Mouse (Mus musculus) liver, adult 2 months (tissue): ENCODE results near the gene 4930564D02Rik. TPM values are rescaled to one million over a fixed set of nuclear protein-coding genes. Genes with fewer than 3 reads are reported as not detected.
A peak's percentile ranks its signal among the peaks of the same experiment; 100 is the strongest.

Experiments used
- DNase-seq: peaks from one replicate; pipeline ENCODE4 v3.0.0-alpha.2; 2011; ENCODE audit warnings: low read depth, low spot score; ENCODE audit errors: extremely low read depth
- H3K27ac ChIP-seq: fragments of 200-500 bp; replicated peaks from 2 replicates; pipeline ENCODE4 v1.5.1; 2012; ENCODE audit warnings: low read depth, mild to moderate bottlenecking, control low read depth, inconsistent platforms, low read length; ENCODE audit not compliant: insufficient read depth
- H3K27me3 ChIP-seq: fragments of 200-500 bp; 2 replicates; pipeline ENCODE4 v1.6.1; 2012; ENCODE audit warnings: mild to moderate bottlenecking, moderate library complexity, low read length, inconsistent platforms; ENCODE audit not compliant: control insufficient read depth, insufficient read depth
- H3K36me3 ChIP-seq: fragments of 200-500 bp; 2 replicates; pipeline ENCODE4 v1.6.1; 2012; ENCODE audit warnings: low read length, inconsistent platforms; ENCODE audit not compliant: control insufficient read depth, insufficient read depth
- H3K4me1 ChIP-seq: fragments of 200-500 bp; 2 replicates; pipeline ENCODE4 v1.6.1; 2011; ENCODE audit warnings: low read length; ENCODE audit not compliant: control insufficient read depth, insufficient read depth
- H3K4me3 ChIP-seq: fragments of 200-500 bp; 2 replicates; pipeline ENCODE4 v1.5.1; 2011; ENCODE audit warnings: low read depth, mild to moderate bottlenecking, control low read depth, low read length, moderate library complexity; ENCODE audit not compliant: insufficient read depth
- H3K79me2 ChIP-seq: fragments of 200-500 bp; 2 replicates; pipeline ENCODE4 v1.6.1; 2012; ENCODE audit warnings: inconsistent platforms, mild to moderate bottlenecking, low read length, moderate library complexity; ENCODE audit not compliant: control insufficient read depth, insufficient read depth
- H3K9ac ChIP-seq: fragments of 200-500 bp; 2 replicates; pipeline ENCODE4 v1.6.1; 2012; ENCODE audit warnings: low read depth, mild to moderate bottlenecking, control low read depth, inconsistent platforms, low read length
- CTCF ChIP-seq: fragments of 200-500 bp; IDR thresholded peaks from 2 replicates; pipeline ENCODE4 v1.5.1; 2011; ENCODE audit warnings: low read depth, low read length, control low read depth
- POLR2A ChIP-seq: fragments of 200-500 bp; IDR thresholded peaks from 2 replicates; pipeline ENCODE4 v1.6.1; 2011; ENCODE audit warnings: low read length, control low read depth; ENCODE audit not compliant: insufficient read depth; ENCODE audit errors: extremely low read depth
- WGBS: fragments of 180-500 bp; shearing (Covaris S2); methylation state at CpG from one replicate; pipeline ENCODE4 v1.1.7; 2018; 5-methylcytosine and 5-hydroxymethylcytosine counted together
- polyA plus RNA-seq: library from polyadenylated mRNA; depleted of rRNA; stranded (reverse); fragments of >200 nt; gene quantifications from 2 replicates; pipeline ENCODE4 v1.2.3, GENCODE M21; 2012
- total RNA-seq: library from RNA; depleted of rRNA; stranded (reverse); fragments of >200 nt; gene quantifications from 2 replicates; pipeline ENCODE4 v1.2.3, GENCODE M21; 2014

The 4930564D02Rik gene
- total and polyA plus RNA-seq, 2 experiments, result not detected

DNA sequence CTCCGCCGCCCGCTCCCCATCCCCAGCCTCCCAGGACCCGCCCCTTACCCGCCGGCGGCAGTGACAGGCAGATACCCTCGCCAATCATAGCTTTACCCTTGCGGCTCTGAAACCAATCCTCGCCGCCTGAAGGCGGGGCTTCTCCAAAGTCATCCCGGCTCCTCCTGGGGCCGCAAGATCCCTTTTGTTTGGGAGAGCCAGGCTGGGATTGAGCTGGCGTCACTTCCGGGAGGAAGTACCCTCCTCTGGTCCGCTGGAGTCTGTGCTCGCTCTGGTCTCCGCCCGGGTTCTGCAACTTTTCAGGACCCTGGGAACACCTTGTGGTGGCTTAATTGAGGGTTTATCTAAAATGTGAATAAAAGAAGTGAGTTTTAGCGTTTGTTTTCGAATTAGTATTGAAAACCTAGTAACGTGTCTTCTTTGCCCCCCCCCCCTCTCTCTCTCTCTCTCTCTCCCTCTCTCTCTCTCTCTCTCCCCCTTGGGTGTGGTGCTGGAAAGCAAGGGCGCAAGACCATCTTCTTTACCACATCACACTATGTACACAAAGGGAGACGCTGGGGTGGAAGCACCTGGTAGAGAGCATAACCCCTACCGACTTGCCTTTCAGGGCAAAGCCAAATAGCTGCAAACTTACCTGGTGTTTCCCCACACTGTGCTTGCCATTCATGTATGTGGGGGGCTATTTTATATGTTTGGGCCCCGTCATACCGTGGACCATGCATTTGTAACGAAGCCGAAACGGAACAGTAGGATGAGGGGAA, 13.5 kb upstream of the 4930564D02Rik start, which contains the start of gene Cttnbp2nl:
Gene Cttnbp2nl, minus strand, starts transcription at position 210 of the 761 bp plus-strand sequence.
- Histone ChIP-seq H3K4me1 (peaks cover 4% of the 10 kb centered on the region; the same call in 1 of the 2 replicates), H3K4me3 (peak within 1 kb of the TSS; percentile 93), H3K79me2 (peaks cover 7% of the 10 kb centered on the region; the same call in 1 of the 2 replicates), H3K27ac (peak within 1 kb of the TSS; percentile 55), H3K9ac (peak within 1 kb of the TSS; percentile 78), H3K36me3 (no peaks in the 10 kb centered on the region), H3K27me3 (no peaks in the 10 kb centered on the region)
- peak; percentile 81 for TF ChIP-seq POLR2A
- TF ChIP-seq CTCF, result no peak
- WGBS, result 2% methylated on average over 31 of the region's 31 CpGs
- DNase-seq, result peak; percentile 91

DNA sequence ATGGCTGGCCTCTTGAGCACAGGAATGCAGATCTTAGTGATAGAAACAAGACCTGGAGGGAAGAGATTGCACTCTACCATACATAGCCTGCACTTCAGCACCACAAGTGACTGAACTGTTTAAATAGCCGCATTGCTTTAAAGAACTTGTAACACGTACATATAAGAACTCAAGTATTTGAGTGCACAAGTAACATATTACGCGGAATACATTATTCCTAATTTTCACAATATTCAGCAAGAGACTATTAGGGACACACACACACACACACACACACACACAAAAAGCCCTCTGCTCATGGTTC, 13.0 kb upstream of the 4930564D02Rik start:
- H3K36me3 ChIP-seq, result no peaks in the 10 kb centered on the region
- H3K79me2 ChIP-seq, result peaks cover 7% of the 10 kb centered on the region; the same call in 1 of the 2 replicates
- no peaks in the 10 kb centered on the region for H3K27me3 ChIP-seq
- no peak for TF ChIP-seq CTCF
- no peak for TF ChIP-seq POLR2A
- no peak overlapping the region for H3K27ac ChIP-seq
- H3K9ac ChIP-seq, result peak overlapping the region; percentile 60
- DNase-seq, result no peak
- H3K4me3 ChIP-seq, result peak overlapping the region; percentile 55; the same call in 1 of the 2 replicates
- H3K4me1 ChIP-seq, result peaks cover 4% of the 10 kb centered on the region; the same call in 1 of the 2 replicates
- 77% methylated on average over 4 of the region's 4 CpGs for WGBS

DNA sequence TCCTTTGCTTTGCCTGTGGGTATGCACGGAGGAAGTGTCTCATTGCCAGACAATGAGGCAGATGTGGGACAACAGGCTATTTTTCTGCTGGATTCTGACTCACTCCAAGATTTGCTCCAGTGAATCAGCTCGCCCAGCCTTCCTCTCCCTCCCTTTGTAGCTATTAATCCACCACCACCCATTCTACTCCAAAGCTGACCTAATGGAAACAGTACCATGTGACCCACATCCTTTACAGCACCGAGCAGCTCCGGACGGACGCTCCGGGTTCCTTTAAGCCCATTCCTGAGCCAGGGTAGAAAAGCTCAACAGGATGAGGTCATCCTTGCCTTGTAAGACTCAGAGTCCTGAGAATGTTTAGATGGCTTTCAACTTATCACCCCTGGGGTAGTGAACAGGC, 11.7 kb upstream of the 4930564D02Rik start:
- Histone ChIP-seq H3K4me1 (peaks cover 4% of the 10 kb centered on the region; the same call in 1 of the 2 replicates), H3K27ac (peak overlapping the region; percentile 79; the same call in 1 of the 2 replicates), H3K79me2 (peaks cover 7% of the 10 kb centered on the region; the same call in 1 of the 2 replicates), H3K27me3 (no peaks in the 10 kb centered on the region), H3K9ac (no peak overlapping the region), H3K36me3 (no peaks in the 10 kb centered on the region), H3K4me3 (no peak overlapping the region)
- DNase-seq, result peak; percentile 33
- WGBS, result 70% methylated on average over 7 of the region's 7 CpGs
- no peak for TF ChIP-seq CTCF
- no peak for TF ChIP-seq POLR2A

DNA sequence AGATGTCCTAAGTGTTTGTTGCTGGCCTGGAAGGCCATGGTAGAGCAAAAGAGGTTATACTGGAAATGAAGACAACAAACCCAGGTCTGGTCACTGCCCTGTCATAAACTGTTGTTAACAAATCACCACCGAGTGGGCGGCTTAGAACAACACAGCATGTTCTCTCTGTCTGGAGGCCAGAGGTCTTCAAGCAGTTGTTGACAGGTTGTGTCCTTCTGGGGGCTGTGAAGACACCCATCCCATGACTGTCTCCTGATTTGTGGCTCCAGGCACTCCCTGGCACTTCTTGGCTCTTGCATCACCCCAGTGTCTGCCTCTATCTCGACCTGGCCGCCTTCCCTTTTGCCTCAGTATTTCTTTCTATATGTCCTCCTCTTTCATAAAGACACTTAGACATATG, 11.0 kb upstream of the 4930564D02Rik start:
- H3K9ac ChIP-seq, result no peak overlapping the region
- no peak for DNase-seq
- TF ChIP-seq POLR2A (no peak), CTCF (no peak)
- H3K36me3 ChIP-seq, result no peaks in the 10 kb centered on the region
- H3K4me1 ChIP-seq, result peaks cover 2% of the 10 kb centered on the region; the same call in 1 of the 2 replicates
- 0 out of 2 replicates have a peak, but pooled peaks cover 1% of the 10 kb centered on the region for H3K27me3 ChIP-seq
- 54% methylated on average over 4 of the region's 4 CpGs for WGBS
- peaks cover 5% of the 10 kb centered on the region; the same call in 1 of the 2 replicates for H3K79me2 ChIP-seq
- no peak overlapping the region for H3K27ac ChIP-seq
- no peak overlapping the region for H3K4me3 ChIP-seq

DNA sequence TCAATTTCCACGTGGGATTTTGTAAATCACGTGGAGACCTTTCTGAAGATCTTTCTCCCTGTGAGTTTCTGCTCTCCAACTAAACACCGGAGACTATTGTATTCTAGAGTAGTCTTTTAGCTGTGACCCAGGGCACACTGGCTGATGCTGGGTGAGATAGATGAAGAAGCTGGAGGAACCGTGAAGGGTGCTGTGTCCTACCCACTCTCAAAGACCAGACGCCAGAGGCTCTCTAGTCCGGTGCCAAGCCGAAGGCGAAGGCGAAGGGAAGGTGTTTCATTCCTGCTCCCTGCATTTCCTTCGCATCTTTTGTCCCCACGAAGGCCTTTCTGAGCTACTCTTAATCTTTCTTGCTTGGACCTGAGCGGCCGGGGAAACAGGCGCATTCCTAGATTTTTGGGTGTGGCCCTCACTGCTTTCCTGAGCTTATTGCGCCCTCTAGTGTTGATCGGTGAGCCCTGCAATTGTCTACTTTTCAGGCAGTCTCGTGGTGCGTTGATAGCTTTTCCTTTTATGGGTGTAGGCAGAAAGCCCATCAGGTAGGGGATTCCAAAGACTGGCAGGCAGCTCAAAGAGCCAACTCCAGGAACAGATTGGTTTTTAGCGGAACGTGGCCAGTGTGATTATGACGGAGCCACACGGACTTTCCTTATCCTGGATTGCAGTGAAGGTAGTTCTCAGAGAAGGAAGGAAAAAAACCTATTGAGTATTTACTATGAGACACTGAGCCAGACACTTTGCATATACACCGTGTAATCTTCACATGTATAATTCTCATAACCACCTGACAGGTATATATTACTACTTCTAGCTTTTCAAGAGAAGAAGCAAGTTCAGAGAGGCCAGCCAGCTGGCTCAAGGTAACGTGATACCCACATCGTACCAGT, 7.8 kb upstream of the 4930564D02Rik start:
- TF ChIP-seq POLR2A (no peak), CTCF (peak; percentile 87)
- Histone ChIP-seq H3K9ac (no peak overlapping the region), H3K4me3 (no peak overlapping the region), H3K27ac (no peak overlapping the region), H3K27me3 (0 out of 2 replicates have a peak, but pooled peaks cover 5% of the 10 kb centered on the region), H3K36me3 (no peaks in the 10 kb centered on the region), H3K79me2 (no peaks in the 10 kb centered on the region), H3K4me1 (no peaks in the 10 kb centered on the region; the same call in 1 of the 2 replicates)
- DNase-seq, result peak; percentile 48
- WGBS, result 16% methylated on average over 25 of the region's 25 CpGs
